Mouse (Mus musculus) kidney, postnatal 14 days (tissue): ENCODE data around the gene Zbtb8os.
"Not testable (repeated sequence)": the region's sequence is repeated elsewhere in the genome, so short reads cannot be mapped to it uniquely, and the experiment has no call there.

Source experiments
- DNase-seq: peaks from one replicate; pipeline ENCODE4 v3.0.0; 2022; ENCODE audit warnings: mixed read lengths

Zbtb8os gene

DNA sequence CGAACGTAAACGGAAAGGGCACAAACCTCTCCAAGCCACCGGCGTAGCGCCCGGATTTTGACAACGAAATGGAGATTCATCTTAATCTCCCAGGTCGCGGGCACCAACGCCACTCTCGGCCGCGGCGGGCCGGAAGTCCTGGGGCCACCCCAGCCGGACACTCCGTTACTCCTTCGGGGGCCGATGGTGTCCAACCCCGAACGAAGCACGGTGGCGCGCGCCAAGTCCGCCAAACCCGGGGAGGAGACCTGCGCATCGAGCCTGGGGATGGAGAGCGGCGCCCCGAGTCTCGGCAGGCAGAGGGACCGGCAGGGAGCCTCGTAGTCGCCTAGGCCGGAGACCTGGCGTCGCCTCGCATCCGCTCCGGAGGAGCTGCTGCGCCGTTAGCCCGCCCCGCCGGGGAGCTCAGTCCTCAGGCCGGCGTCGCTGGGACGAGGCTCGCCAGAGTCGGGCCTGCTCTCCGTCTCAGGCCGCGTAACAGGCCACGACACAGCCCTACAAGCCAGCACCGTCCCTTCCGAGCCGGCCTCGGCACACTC, 749 bp upstream of the Zbtb8os start:
- DNase-seq, result no peak

DNA sequence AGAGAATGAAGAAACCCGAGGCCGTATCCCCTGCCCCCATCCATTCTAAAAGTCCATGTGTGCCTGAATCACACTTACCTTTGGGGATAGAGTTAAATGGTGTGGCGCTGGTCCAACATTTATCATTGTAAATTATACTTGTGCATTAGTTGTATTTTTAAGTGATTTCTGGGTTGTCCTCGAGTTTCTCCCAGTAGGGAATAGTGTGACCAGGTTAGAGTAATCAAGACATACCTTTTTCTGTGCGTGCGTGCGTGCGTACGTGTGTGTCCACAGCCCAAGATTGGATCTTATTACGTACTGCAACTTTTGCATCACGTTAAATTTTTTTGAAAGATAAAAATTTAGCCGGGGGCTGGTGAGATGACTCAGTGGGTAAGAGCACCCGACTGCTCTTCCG, 796 bp downstream of the Zbtb8os start:
- DNase-seq, result no peak

DNA sequence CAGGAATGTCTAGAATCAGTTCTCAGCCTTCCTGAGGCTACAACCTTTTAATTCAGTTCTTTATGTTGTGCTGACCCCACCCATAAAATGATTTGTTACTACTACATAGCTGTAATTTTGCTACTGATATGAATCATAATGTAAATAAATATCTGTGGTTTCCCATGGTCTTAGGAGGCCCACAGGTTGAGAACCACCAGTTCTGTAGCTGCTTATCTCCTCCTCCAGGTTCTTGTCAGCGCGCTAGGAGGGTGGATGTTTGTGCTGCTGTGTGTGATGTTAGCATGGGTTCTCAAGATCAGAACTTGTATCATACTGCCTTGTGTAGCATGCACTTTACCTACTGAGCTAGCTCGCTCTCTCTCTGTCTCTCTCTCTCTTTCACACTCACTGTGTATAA, 4.2 kb downstream of the Zbtb8os start:
- DNase-seq, result no peak

DNA sequence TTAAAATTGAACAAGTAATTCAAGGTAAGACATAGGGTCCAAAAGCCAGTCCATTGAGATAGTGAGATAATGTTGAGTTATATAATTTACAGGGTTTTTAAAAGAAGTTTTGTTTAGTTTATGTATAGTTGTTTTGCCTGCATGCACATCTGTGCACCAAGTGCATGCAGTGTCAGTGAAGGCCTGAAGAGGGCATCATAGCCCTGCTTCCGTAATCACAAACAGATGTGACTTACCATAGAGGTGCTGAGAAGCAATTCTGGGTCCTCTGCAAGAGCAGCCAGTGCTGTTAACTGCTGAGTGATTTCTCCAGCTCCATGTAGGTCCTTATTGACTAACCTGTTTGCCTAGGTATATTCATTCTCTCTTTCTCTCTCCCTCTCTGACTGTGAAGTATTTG, 6.4 kb downstream of the Zbtb8os start:
- no peak for DNase-seq

DNA sequence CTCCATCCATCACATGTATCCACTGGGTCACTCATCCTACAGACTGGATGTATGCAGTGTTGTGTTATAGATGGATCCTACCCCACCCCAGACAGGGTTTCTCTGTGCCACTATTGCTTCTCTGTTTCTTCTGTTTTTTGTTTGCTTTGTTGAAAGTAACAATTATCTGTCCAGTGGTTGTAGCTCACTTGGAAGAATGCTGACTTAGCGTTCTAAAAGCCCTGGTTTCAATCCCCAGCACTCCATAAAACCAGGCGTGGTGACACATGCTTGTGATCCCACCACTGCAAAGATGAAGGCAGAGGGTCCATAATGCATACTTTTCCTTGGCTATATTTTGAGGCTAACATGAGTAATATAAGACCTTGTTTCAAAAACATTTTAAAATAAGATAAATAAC, 7.2 kb downstream of the Zbtb8os start:
- DNase-seq, result no peak

DNA sequence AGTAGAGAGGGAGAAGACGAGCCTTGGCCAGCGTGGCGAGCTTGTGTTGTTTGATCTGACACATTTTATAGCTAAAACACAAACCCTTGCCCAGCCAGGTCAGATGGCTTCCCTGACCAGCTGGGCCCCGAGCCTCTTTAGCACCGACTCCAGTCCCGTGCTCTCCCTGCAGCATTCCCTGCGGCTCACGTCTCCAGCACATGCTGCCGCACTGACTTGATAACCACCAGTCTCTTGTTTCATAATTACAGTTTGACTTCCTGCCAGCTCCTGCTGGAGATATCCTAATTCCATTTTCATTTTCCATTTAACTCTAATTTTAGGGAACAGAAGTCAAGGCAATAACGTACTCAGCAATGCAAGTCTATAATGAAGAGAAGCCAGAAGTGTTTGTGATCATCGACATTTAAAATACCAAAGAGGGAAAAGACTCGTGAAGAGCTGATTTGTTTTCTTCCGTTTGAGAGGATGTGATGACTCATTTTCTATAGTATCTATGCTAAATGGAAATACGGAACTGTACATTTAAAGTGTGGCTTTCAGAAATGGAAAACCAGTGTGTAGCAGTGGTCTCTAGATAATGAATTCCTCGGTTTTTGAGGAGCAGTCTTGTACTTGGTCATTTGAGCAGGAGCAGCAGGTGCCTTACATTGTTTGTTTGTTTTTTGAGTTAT, 11.1 kb downstream of the Zbtb8os start:
- DNase-seq, result peak; percentile 28

DNA sequence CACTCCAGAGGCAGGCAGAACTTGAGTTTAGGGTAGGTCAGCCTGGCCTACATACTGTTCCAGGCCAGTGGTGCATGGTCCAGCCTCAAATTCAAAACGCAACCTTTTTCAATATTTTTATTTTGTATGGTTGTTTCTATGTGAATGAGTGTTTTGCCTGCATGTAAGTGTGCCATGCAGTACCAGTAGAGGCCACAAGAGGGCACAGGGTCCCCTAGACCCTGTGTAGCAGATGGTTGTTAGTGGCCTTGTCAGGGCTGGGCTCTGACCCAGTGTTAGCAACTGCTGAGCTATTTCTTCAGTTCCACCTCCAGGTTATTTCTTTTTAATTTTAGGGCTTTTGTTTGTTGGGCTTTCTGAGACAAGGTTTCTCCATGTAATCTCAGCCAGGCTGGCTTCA, 15.1 kb downstream of the Zbtb8os start:
- DNase-seq, result peak; percentile 84

DNA sequence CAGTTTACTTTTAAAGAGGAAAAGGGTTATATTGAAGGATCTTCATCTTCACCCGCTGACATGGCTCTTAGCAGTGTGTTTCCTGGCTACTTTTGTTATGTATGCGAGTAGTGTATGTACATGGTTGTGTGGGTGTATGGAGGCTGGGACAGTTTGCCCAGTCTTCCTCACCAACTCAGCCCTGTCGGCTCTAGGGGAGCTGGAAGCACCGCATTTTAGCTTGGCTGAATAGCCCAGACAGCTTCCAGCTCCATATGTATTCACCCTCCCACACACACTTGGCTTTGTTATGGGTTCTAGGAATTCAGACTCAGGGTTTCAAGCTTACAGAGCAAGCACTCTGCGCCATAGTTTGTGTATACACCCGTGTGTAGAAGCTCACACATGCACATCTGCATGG, 15.6 kb downstream of the Zbtb8os start:
- no peak for DNase-seq

DNA sequence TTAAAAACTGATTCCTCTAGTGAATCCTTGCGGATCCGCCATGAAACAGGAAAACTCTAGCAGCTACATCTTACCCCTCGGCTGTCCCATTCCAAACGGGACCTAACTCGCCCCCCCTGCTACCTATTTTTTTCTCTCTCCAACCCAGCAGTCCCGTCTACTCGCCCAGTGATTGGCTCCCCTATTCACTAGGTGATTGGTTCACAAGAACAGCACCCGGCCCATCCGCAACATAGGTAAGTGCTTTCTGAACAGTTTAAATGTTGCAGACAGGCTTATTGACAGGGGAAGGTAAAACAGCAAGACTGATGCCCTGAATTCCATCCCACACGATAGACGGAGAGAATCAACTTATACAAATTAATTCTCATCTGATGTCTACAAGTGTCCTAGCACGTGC, 17.7 kb downstream of the Zbtb8os start:
- DNase-seq, result no peak

DNA sequence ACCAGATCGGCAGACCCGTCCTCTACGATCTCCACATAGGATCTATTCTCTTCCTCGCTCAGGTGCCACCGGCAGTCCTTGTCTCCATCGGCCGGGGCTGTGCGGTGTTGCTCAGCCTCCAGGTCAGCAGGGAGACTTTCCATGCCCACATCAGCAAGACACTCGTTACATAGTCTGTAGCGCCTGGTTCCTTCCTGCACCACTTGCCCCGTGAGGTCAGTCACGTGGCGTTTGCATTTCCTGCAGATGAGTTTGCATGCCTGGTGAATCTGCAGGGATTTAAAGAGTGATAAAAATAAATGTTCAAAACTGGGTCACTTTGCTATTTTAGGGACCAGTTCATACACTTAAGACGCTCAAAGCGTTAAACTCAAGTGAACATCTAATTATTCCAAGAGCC, 18.7 kb downstream of the Zbtb8os start:
- DNase-seq, result no peak

DNA sequence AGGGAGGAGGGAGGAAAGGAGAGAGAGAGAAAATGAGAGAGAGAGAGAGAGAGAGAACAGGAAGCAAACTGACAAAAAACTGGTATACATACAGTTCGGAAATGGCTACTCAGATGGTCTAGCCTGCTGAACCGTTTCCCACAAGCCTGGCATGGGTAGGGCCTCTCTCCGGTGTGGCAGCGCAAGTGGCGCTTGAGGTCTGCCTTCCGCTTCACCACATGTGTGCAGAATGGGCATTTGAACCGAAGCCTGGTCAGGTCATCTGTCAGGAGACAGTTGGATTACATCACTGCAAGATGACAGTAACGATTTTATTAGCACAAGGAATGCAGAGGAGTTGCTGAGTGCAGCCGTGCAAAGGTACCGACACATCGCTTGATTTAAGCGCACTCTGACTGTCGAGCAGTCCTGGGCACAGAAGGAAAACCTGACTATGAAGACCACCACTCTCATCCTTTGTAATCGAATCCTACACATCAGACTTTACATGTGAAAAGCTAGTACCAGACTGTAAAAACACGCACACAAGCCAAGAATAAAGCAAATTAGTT, 22.2 kb downstream of the Zbtb8os start:
- no peak for DNase-seq

DNA sequence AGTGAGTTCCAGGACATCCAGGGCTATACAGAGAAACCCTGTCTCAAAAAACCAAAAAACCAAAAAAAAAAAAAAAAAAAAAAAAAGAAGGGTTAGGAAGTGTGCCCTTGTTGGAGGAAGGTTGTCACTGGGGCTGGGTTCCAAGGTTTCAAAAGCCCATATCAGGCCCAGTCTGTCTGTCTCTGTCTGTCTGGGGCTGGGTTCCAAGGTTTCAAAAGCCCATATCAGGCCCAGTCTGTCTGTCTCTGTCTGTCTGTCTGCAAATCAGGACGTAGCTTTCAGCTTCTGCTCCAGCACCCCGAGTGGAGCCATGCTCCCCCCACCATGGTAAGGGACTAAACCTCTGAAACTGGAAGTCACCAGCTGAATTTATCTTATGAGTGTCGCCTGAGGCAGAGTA, 26.7 kb downstream of the Zbtb8os start:
- DNase-seq, result not testable (repeated sequence)

DNA sequence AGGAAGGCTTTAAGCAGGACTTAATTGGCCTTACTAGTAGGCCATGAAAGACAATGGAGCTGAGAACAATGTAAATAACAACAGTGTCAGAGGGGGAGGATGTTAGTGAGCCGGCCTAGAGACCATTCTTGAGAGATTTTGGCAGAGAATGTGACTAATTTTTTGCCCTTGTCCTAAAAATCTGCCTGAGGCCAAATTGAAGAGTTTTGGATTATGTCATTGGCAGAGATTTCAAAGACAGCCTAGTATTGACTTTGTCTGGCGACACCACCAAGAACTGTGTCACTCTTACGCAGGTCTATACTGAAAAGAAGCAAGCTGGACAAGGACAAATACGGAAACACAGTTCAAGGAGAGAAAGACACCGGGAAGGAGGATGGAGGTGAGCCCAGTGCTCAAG, 27.3 kb downstream of the Zbtb8os start:
- no peak for DNase-seq

DNA sequence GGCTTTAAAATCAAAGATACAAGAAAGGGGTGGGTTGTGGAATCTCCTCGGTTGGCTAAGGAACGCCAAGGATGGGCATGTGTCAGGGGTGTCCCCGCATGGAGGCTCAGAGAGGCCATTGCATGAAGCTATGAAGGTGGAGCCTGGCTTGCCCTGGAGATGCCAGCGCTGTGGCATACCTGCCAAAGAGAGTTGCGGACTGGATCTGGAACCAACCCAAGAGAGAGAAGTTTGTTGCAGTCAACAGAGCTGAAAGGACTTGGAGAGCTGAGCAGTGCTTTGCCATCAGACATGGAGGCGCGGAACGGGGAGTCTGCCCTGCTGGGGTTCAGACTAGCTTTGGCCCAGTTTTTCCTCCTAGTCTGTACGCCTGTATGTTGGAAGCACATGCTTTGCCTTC, 28.0 kb downstream of the Zbtb8os start:
- no peak for DNase-seq

DNA sequence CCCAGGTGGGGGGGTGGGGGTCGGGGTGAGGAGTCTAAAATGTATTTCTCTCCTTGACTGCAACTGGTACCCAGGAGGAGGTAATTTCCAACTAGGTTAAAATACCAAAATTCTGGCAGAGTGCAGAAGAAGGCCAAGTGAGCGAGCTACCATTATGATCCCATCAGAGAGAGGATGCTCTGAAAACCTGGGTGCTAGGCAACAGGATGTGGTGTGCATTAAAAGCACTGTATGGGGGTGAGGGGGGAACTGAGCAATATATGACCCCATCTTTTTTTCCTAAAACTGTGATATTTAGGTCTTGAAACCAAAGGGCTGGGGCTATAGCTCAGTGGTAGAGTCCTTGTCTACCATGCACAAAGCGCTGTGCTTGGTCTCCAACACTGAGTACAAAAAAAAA, 28.9 kb downstream of the Zbtb8os start:
- DNase-seq, result no peak

DNA sequence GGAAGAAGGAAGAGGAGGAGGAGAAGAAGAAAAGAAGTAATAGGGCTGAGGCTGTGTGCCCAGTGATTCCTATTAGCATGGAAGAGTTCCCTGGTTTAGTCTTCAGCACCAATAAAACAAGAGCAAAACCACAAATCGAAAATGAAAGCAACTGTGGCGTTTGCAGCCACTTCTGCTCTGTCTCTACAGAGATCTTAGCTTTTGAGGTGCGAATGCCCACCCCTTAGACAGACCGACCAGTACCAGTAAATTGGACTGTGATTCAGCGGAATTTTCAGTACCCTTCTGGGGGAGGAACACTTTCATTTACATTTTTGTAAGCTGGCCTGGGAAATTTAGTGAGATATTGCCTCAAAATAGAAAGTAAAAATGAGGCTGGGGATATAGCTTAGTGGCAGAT, 29.7 kb downstream of the Zbtb8os start:
- DNase-seq, result no peak

DNA sequence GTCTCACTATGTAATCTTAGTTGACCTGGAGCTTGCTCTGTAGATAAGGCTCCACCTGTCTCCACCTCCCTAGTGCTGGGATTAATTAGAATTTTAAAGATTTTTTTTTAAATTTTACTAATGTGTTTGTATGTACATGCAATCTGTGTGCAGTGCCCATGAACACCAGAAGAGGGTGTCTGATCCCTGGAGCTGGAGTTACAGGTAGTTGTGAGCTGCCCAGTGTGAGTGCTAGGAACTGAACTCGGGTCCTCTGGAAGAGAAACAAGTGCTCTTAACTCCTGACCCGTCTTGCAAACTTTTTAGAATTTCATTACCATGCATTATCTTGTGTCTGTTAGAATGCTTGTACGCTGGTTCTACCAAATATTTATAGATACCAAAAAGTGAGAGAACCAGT, 35.9 kb downstream of the Zbtb8os start:
- DNase-seq, result no peak

DNA sequence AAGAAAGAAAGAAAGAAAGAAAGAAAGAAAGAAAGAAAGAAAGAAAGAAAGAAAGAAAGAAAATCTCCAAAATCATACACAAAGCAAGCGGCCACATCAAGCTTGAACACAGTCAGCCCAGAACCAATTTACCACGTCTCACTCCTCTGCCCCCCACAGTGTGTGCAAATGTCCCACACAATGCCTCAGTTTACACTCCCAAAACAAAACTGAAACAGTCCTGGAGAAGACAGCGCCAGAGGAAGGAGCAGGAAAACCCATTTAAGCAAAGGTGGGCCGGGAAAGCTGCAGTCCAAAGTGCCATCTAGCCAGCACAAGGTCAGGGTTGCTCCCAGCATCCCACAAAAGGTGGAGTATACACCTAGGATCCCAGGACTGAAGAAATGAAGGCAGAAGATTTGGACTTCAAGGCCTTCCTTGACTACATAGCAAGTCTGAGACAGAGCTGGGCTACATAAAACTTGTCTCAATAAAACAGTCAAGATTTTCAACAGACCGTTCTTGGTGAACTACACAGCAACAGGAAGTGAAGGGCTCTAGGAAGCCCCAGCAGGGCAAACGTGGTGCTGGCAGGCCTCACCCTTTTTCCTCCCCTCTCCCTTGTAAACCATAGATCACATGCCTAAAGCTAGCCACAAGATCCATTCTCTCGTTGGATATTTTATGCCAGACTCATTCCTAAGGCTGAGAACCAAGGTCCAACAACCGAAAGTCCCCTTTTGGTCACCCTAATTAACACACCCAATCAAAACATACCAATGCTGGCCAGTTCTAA, 37.9 kb downstream of the Zbtb8os start:
- no peak for DNase-seq

DNA sequence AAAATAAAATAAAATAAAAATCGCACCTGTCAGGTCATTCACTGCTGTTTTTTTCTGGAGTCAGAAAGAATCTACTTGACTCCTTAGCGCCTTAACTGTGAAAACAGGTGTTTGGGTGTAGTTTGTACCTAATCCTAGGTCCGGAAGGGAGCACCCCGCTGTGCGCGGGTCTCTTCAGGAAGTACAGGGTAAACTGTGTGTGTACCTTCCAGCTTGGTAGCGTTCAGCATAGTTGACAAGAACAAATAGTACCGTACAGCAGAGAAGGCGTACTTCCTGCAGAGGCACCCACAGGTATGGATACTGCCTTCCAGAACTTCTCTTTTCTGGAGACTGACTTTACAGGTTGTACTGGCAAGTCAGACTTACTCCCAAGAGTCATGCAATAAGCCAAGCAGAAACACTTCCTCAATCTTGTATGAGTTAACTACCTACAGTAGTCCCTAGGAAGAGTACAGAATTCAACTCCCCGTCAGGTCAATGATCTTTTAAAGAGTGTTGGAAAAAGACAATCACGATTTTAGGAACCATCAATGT, 38.8 kb downstream of the Zbtb8os start:
- DNase-seq, result no peak

DNA sequence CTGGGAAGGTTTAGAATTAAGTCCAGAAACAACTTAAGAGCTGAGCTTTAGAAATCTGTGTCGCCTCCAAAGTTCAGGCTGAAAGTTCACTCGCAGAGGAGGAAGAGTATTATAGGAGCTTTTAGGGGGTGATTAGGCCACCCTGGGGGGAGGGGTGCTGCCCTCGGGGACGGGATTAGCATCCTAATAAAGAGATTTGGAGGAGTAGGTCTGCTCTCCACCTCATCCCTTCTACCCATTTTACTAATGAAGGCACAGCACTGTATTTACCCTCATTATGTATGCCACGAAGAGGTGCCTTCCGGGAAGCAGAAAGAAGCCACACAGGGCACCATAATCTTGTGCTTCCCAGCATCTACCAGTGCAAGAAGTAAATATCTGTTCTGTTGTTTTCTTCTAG, 39.5 kb downstream of the Zbtb8os start:
- DNase-seq, result no peak

DNA sequence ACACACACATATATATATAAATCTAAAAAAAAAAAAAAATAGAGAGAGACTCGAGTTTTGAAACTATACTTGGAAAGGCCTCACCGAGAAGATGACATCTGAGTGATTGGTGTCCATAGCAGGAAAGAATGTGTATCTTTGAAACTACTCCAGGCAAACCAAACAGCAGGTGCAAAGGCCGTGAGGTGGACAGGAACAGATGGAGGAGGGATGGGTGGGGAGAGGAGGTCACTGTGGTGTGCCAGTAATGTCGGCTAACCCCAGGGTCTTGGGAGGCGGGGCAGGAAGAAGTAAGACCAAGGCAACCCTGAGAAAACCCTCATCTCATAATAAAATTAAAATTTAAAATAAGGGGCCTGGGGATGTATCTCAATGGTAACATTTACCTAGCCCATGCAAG, 40.3 kb downstream of the Zbtb8os start:
- no peak for DNase-seq

DNA sequence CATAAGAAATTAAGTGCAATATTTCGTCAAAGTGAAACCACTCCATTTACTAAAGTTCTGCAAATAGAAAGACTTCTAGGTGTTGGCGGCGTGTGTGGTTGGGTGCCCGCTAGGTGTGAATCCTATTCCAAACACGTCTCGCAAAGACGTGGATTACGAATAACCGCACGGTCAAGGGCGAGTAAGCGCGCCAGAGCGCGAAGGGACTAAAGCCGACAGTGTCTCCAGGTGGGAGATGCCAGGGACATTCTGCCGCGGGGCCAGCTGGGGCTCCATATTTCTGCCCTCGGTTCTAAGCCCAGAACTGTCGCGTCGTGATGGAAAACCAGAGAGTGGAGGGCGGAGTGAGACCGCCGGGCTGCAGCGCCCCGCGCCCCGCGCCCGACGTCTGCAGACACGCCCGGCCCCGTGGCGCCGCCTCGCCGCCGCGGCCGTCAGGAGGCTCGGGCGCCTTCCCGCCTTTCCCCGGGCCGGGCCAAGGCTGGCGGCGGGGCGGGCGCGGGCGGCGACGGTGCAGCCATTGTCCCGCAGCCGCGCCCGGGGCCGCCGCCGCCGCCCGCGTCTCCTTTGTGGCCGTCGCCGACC, 41.6 kb downstream of the Zbtb8os start:
- peak; percentile 70 for DNase-seq

DNA sequence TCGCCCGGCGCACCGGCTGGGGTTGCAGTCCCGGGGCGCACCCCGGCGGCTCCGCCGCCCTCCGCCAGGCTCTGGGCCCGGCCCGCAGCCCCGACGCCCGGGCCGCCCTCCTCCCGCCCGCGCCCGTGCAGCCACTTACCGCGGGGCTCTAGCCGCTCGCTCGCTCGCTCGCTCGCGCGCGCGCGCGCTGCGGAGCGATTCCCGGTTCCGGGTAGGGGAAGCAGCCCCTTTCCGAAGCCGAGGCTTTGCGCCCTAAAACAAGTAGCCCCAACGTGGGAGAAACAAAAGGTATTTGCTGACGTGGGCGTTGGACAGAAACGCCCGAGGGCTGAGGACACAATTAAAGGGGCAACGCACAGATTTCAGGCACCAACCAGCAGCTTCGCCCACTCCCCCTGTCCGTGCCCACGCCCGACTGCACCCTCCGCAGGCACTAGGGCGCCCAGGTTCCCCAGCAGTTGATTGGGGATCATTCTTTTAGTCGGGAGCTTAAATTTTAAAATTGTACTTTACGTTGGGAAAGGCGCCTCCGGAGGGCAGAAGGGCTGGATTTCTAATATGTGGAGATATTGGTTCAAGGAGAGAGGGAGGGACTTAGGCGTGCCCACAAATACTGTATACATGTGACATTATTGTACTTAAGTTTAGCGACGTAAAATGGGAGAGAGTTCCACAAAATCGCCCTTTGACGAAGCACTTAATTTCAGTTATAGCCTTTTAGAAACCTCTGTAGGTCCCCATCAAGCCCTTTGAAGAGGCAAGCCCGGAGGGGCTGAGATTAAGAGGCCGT, 42.3 kb downstream of the Zbtb8os start, which contains the start of gene Zbtb8a:
Gene Zbtb8a (minus strand): TSS at position 516 of the 790 bp plus-strand sequence.
- peak; percentile 64 for DNase-seq
